Mouse (Mus musculus) embryonic facial prominence, embryonic 15.5 days (tissue): ENCODE results near the gene Cd200. TPM values are rescaled to one million over a fixed set of nuclear protein-coding genes. Genes with fewer than 3 reads are reported as not detected.

Source experiments
- ATAC-seq: fragments of 200-750 bp; cut with Nextera tagmentation; 2 replicates; pipeline ENCODE4 v1.8.0; 2017; ENCODE audit warnings: low read depth, moderate TSS enrichment; ENCODE audit not compliant: insufficient number of reproducible peaks, low FRiP score, low TSS enrichment
- H3K27ac ChIP-seq: fragments of 300-500 bp; sonication (generic); replicated peaks from 2 replicates; pipeline ENCODE4 v1.5.1; 2015; ENCODE audit warnings: mild to moderate bottlenecking, inconsistent platforms
- H3K27me3 ChIP-seq: fragments of 300-500 bp; sonication (generic); 2 replicates; pipeline ENCODE4 v1.6.1; 2015; ENCODE audit warnings: inconsistent platforms
- H3K36me3 ChIP-seq: fragments of 300-500 bp; sonication (generic); 2 replicates; pipeline ENCODE4 v1.6.1; 2015; ENCODE audit warnings: mild to moderate bottlenecking, inconsistent platforms
- H3K4me1 ChIP-seq: fragments of 300-500 bp; sonication (generic); 2 replicates; pipeline ENCODE4 v1.6.1; 2015; ENCODE audit warnings: inconsistent platforms
- H3K4me2 ChIP-seq: fragments of 300-500 bp; sonication (generic); replicated peaks from 2 replicates; pipeline ENCODE4 v1.6.1; 2015; ENCODE audit warnings: mild to moderate bottlenecking, inconsistent platforms
- H3K4me3 ChIP-seq: fragments of 300-500 bp; sonication (generic); replicated peaks from 2 replicates; pipeline ENCODE4 v1.5.1; 2015; ENCODE audit warnings: mild to moderate bottlenecking, inconsistent platforms
- H3K9ac ChIP-seq: fragments of 300-500 bp; sonication (generic); 2 replicates; pipeline ENCODE4 v1.6.1; 2015; ENCODE audit warnings: inconsistent platforms
- H3K9me3 ChIP-seq: fragments of 300-500 bp; sonication (generic); replicated peaks from 2 replicates; pipeline ENCODE4 v1.6.1; 2016; ENCODE audit warnings: inconsistent platforms
- WGBS: fragments of 180-500 bp; shearing (Covaris S2); methylation state at CpG from one replicate; pipeline ENCODE4 v1.1.7; 2015; 5-methylcytosine and 5-hydroxymethylcytosine counted together
- polyA plus RNA-seq: library from polyadenylated mRNA; unstranded; fragments of >200 nt; fragmentation: Nextera tagmentation; extraction: Ambion mirVana; gene quantifications from 2 replicates; pipeline ENCODE4 v1.2.1, GENCODE M21; 2015

Cd200 gene
- polyA plus RNA-seq, 1 experiment from 2014 or later = 50.0 TPM

- Histone ChIP-seq H3K27me3 (no peaks in the 10 kb centered on the region), H3K4me1 (peaks cover 3% of the 10 kb centered on the region; the same call in 1 of the 2 replicates), H3K4me3 (no peak overlapping the region), H3K4me2 (no peak overlapping the region), H3K36me3 (no peaks in the 10 kb centered on the region), H3K27ac (no peak overlapping the region), H3K9ac (no peak overlapping the region), H3K9me3 (no peaks in the 10 kb centered on the region)
- 76% methylated on average over 2 of the region's 2 CpGs for WGBS
- peak; percentile 28; the same call in 1 of the 2 replicates for ATAC-seq
Measured at GRCm38 (mm10) chr16:45334376-45334765, 74.5 kb downstream of the Cd200 start.

- Histone ChIP-seq H3K27me3 (no peaks in the 10 kb centered on the region), H3K4me3 (no peak overlapping the region), H3K36me3 (no peaks in the 10 kb centered on the region), H3K9me3 (no peaks in the 10 kb centered on the region), H3K4me2 (no peak overlapping the region), H3K9ac (no peak overlapping the region), H3K4me1 (peaks cover 3% of the 10 kb centered on the region; the same call in 1 of the 2 replicates), H3K27ac (no peak overlapping the region)
- no peak for ATAC-seq
- WGBS = 83% methylated on average over 8 of the region's 8 CpGs
Measured at GRCm38 (mm10) chr16:45333678-45334375, 75.0 kb downstream of the Cd200 start.

- H3K4me1 ChIP-seq = peaks cover 3% of the 10 kb centered on the region; the same call in 1 of the 2 replicates
- no peak overlapping the region for H3K9ac ChIP-seq
- no peaks in the 10 kb centered on the region for H3K9me3 ChIP-seq
- H3K27ac ChIP-seq = no peak overlapping the region
- H3K4me3 ChIP-seq = no peak overlapping the region
- H3K36me3 ChIP-seq = no peaks in the 10 kb centered on the region
- WGBS = 76% methylated on average over 8 of the region's 8 CpGs
- H3K4me2 ChIP-seq = no peak overlapping the region
- ATAC-seq = no peak
- no peaks in the 10 kb centered on the region for H3K27me3 ChIP-seq
Measured at GRCm38 (mm10) chr16:45332591-45332990, 76.3 kb downstream of the Cd200 start.

Other genes starting within 250 kb of the Cd200 start
- 0.64 and 0.83 TPM in 2 replicates for gene Btla, start 184.7 kb downstream of the Cd200 start, polyA plus RNA-seq
- not detected in 2 replicates for gene Gm609, start 83.9 kb upstream of the Cd200 start, polyA plus RNA-seq
- not detected in 2 replicates for gene Gm17783, start 123.0 kb upstream of the Cd200 start, polyA plus RNA-seq
- not detected in 2 replicates for gene Slc9c1, start 126.3 kb upstream of the Cd200 start, polyA plus RNA-seq
- 2.7 and 2.8 TPM in 2 replicates for gene Gcsam, start 201.3 kb upstream of the Cd200 start, polyA plus RNA-seq
- gene BC016579, start 245.0 kb upstream of the Cd200 start, polyA plus RNA-seq = 0.79 and 1.5 TPM in 2 replicates